ENCODE assay signal across 18 mouse cellular contexts in genomic region chr14:55765696-55766095, GRCm38 (mm10). TPM values are rescaled to one million over a fixed set of nuclear protein-coding genes. Genes with fewer than 3 reads are reported as not detected.
DNase-seq lines count a peak whose midpoint lies in the region; ATAC-seq lines count a peak whose summit lies in the region.
"Had no signal": no experiment of that assay in that cellular context is flagged by ENCODE, and none has a peak within 500 bp of the region (broad histone marks: within the 10 kb centered on the region; RNA-seq: fewer than 3 reads in every experiment).

Gene Ltb4r1 (plus strand): TSS chr14:55765962.

- peak; percentile 57 for DNase-seq in 416B (ENCODE audit: low read depth)
- peak; percentile 15 for DNase-seq in CD4-positive helper T cell, adult 2 months (ENCODE audit: low read depth, low spot score)
- no peak for DNase-seq in gastrocnemius, postnatal 14 days
- DNase-seq in lung, adult 18-20 months, result no peak
- DNase-seq in layer of hippocampus, adult 8-10 months (ENCODE audit: low spot score in 2 of 2), result no peak
- DNase-seq in gastrocnemius, postnatal 10 days, result no peak
- DNase-seq: adrenal gland, postnatal 10 days; cerebellum, adult 9-10 months; gastrocnemius, postnatal 25 days; heart, adult 2 months; kidney, adult 11 months; kidney, postnatal 36 days; layer of hippocampus, adult 9-11 months; lung, postnatal 10 days; midbrain, embryonic 14.5 days had no signal

- intact Hi-C loops in gastrocnemius, postnatal 14 days (cut with DNase I; ENCODE audit: low total_unique reads), result no loop called here

- peak; percentile 51 for ATAC-seq in granulocyte monocyte progenitor cell, adult 5-6 weeks (replicated peaks; ENCODE audit: poor library complexity, severe bottlenecking)
- peak; percentile 55 for ATAC-seq in megakaryocyte, adult 5-6 weeks (ENCODE audit: poor library complexity, severe bottlenecking)
- ATAC-seq: forebrain, embryonic 15.5 days had no signal

RNA-seq across cellular contexts. Expression of gene Ltb4r1, which starts in this region (rescaled TPM):
- 19.4 and 23.3 TPM in 2 replicates for total RNA-seq in granulocyte monocyte progenitor cell, adult 5-6 weeks (2014; fragmentation: Nextera tagmentation)
- total RNA-seq in granulocyte monocyte progenitor cell, adult 5-6 weeks (2017), result 19.8 and 25.8 TPM in 2 replicates
- 41.4 and 46.4 TPM in 2 replicates for total RNA-seq in megakaryocyte, adult 5-6 weeks (2015)
- 57.4 and 68.0 TPM in 2 replicates for total RNA-seq in megakaryocyte, adult 5-6 weeks (2017)
- total RNA-seq in gastrocnemius, postnatal 14 days (2021), result under 1 TPM; 0.22 to 0.39 TPM
- under 1 TPM in 1 of 4 experiments, not detected in 3; 0.32 TPM for total RNA-seq in layer of hippocampus, adult 8-10 months (2022)
- total RNA-seq in gastrocnemius, postnatal 10 days (2021), result under 1 TPM; 0.16 to 0.61 TPM
- total RNA-seq: gastrocnemius, postnatal 25 days had no signal

Comparison
In these comparisons a context has a peak if more than half of its experiments do, and no peak if none do; other contexts are left out.
1. RNA of gene Ltb4r1 (total RNA-seq): 41.4 to 68.0 TPM in megakaryocyte, adult 5-6 weeks and 19.4 to 25.8 TPM in granulocyte monocyte progenitor cell, adult 5-6 weeks; 0.16 to 0.61 TPM in gastrocnemius, postnatal 10 days, 0.22 to 0.39 TPM in gastrocnemius, postnatal 14 days and 0.32 TPM in layer of hippocampus, adult 8-10 months; every median in the first group is over 10 times any median in the second.
2. DNase-seq: peak in 416B (single experiment) and CD4-positive helper T cell, adult 2 months (single experiment); none in gastrocnemius, postnatal 14 days (single experiment), lung, adult 18-20 months (0 of 2), layer of hippocampus, adult 8-10 months (0 of 2) and gastrocnemius, postnatal 10 days (single experiment).